Mouse (Mus musculus): ENCODE measurements around the gene Cxcr4.

DNA sequence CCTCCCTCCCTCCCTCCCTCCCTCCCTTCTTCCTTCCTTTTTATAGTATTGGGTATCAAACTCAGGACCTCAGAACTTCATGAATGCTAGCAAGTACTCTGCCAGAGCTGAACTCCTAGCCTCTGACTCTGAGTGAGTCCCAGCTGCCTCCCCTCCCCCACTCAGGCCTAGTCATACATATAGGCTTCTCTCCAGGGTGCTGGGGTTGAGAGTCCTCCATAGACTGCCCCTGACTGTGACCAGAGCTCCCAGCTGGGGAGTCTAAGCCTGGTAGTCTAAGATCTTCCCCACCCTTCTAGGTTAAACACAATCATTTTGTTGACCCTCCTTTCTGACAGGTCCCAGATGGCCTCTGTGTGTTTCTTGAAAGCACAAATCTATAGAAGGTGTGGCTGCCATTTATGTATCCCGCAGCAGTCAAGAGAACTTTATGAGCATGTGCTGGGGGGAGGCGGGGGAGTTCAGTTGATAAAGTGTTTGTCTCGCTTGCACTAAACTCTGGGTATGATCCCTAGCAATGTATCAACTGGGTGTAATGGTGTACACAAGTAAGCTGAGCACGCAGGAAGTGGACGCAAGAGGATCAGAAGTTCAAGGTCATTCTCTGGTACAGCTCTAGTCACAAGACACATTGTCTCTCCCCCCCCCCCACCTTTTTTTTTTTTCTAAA, 10.1 kb upstream of the Cxcr4 start:
- TF ChIP-seq CTCF (IDR thresholded peaks at IDR 0.05; ENCODE audit: borderline replicate concordance, control insufficient read depth, extremely low read depth, insufficient read depth, low read length, poor library complexity) (no peak), POLR2A (IDR thresholded peaks at IDR 0.05; ENCODE audit: control insufficient read depth, extremely low read depth, insufficient read depth, low read length, poor library complexity) (no peak)

Data from thymus, adult 2 months (tissue).